Mouse (Mus musculus) testis, adult 2 months (tissue): Measurements from ENCODE around the gene Chchd6.

ENCODE experiments used
- CTCF ChIP-seq: fragments of 200-500 bp; IDR thresholded peaks from 2 replicates; pipeline ENCODE4 v1.5.1; 2012; ENCODE audit warnings: low read depth, mild to moderate bottlenecking, inconsistent platforms, low read length, moderate library complexity; ENCODE audit not compliant: control insufficient read depth, insufficient read depth, insufficient replicate concordance
- POLR2A ChIP-seq: fragments of 200-500 bp; IDR thresholded peaks from 2 replicates; pipeline ENCODE4 v1.6.1; 2012; ENCODE audit warnings: low read depth, mild to moderate bottlenecking, inconsistent platforms, low read length, moderate library complexity; ENCODE audit not compliant: control insufficient read depth

GRCm38 (mm10) chr6:89415091-89415490, 180.4 kb downstream of the Chchd6 start:
- TF ChIP-seq CTCF (no peak), POLR2A (no peak)
